Mouse (Mus musculus) liver, embryonic 11.5 days (tissue): Measurements from ENCODE around the gene Ndufaf2. TPM values are rescaled to one million over a fixed set of nuclear protein-coding genes. Genes with fewer than 3 reads are reported as not detected.

Experiments used
- ATAC-seq: fragments of 200-750 bp; cut with Nextera tagmentation; replicated peaks from 2 replicates; pipeline ENCODE4 v1.8.0; 2017; ENCODE audit warnings: moderate number of reproducible peaks, mild to moderate bottlenecking, moderate TSS enrichment, moderate library complexity; ENCODE audit not compliant: low FRiP score
- DNase-seq: peaks from one replicate; pipeline ENCODE4 v3.0.0-alpha.2; 2017; ENCODE audit warnings: low spot score
- H3K27ac ChIP-seq: fragments of 300-500 bp; sonication (generic); 2 replicates; pipeline ENCODE4 v1.5.1; 2014; ENCODE audit warnings: mild to moderate bottlenecking, low read depth, low read length, control low read depth
- H3K27me3 ChIP-seq: fragments of 300-500 bp; sonication (generic); replicated peaks from 2 replicates; pipeline ENCODE4 v1.6.1; 2014; ENCODE audit warnings: low read length, mixed read lengths; ENCODE audit not compliant: control insufficient read depth, insufficient read depth
- H3K36me3 ChIP-seq: fragments of 300-500 bp; sonication (generic); 2 replicates; pipeline ENCODE4 v1.6.1; 2014; ENCODE audit warnings: mild to moderate bottlenecking, low read length, moderate library complexity, mixed read lengths; ENCODE audit not compliant: control insufficient read depth, insufficient read depth
- H3K4me1 ChIP-seq: fragments of 300-500 bp; sonication (generic); replicated peaks from 2 replicates; pipeline ENCODE4 v1.6.1; 2014; ENCODE audit warnings: low read length, mixed read lengths; ENCODE audit not compliant: control insufficient read depth, insufficient read depth
- H3K4me2 ChIP-seq: fragments of 300-500 bp; sonication (generic); 2 replicates; pipeline ENCODE4 v1.6.1; 2014; ENCODE audit warnings: mild to moderate bottlenecking, control low read depth, moderate library complexity
- H3K4me3 ChIP-seq: fragments of 300-500 bp; sonication (generic); 2 replicates; pipeline ENCODE4 v1.5.1; 2014; ENCODE audit warnings: low read depth, low read length, control low read depth
- H3K9ac ChIP-seq: fragments of 300-500 bp; sonication (generic); 2 replicates; pipeline ENCODE4 v1.6.1; 2014; ENCODE audit warnings: low read depth, low read length, control low read depth
- H3K9me3 ChIP-seq: fragments of 300-500 bp; sonication (generic); 2 replicates; pipeline ENCODE4 v1.6.1; 2016; ENCODE audit warnings: low read length, inconsistent platforms, mixed read lengths; ENCODE audit not compliant: control insufficient read depth
- WGBS: fragments of 180-500 bp; shearing (Covaris S2); extraction: QIAGEN DNeasy Blood & Tissue Kit; methylation state at CpG from one replicate; pipeline ENCODE4 v1.1.7; 2014; 5-methylcytosine and 5-hydroxymethylcytosine counted together
- polyA plus RNA-seq: library from polyadenylated mRNA; unstranded; fragments of >200 nt; fragmentation: Nextera tagmentation; extraction: Ambion mirVana; gene quantifications from 2 replicates; pipeline ENCODE4 v1.2.1, GENCODE M21; 2014

Gene Ndufaf2
- polyA plus RNA-seq, 1 experiment from 2014 or later = 88.3 TPM

GRCm38 (mm10) chr13:107984641-107985040 is 173.8 kb downstream of the Ndufaf2 start:
- 80% methylated on average over 5 of the region's 5 CpGs for WGBS

GRCm38 (mm10) chr13:107984186-107984585 is 174.2 kb downstream of the Ndufaf2 start:
- H3K27ac ChIP-seq = no peak overlapping the region
- no peak overlapping the region for H3K4me3 ChIP-seq
- H3K36me3 ChIP-seq = no peaks in the 10 kb centered on the region
- H3K4me2 ChIP-seq = no peak overlapping the region
- H3K4me1 ChIP-seq = no peaks in the 10 kb centered on the region
- no peaks in the 10 kb centered on the region for H3K27me3 ChIP-seq
- 80% methylated on average over 5 of the region's 5 CpGs for WGBS
- H3K9me3 ChIP-seq = no peaks in the 10 kb centered on the region
- ATAC-seq = no peak
- no peak for DNase-seq
- H3K9ac ChIP-seq = no peak overlapping the region

More at GRCm38 (mm10) chr13:107984641-107985040, 173.8 kb downstream of the Ndufaf2 start:
- H3K27ac ChIP-seq = no peak overlapping the region
- no peak overlapping the region for H3K9ac ChIP-seq
- no peaks in the 10 kb centered on the region for H3K27me3 ChIP-seq
- DNase-seq = no peak
- H3K9me3 ChIP-seq = no peaks in the 10 kb centered on the region
- H3K4me2 ChIP-seq = no peak overlapping the region
- no peak for ATAC-seq
- no peaks in the 10 kb centered on the region for H3K4me1 ChIP-seq
- no peaks in the 10 kb centered on the region for H3K36me3 ChIP-seq
- H3K4me3 ChIP-seq = no peak overlapping the region

- Histone ChIP-seq H3K4me3 (no peak overlapping the region), H3K27me3 (no peaks in the 10 kb centered on the region), H3K9me3 (no peaks in the 10 kb centered on the region), H3K9ac (no peak overlapping the region), H3K27ac (no peak overlapping the region), H3K4me2 (no peak overlapping the region), H3K36me3 (no peaks in the 10 kb centered on the region), H3K4me1 (no peaks in the 10 kb centered on the region)
- 85% methylated on average over 6 of the region's 6 CpGs for WGBS
- no peak for ATAC-seq
- DNase-seq = no peak
These were observed 175.1 kb downstream of the Ndufaf2 start for GRCm38 (mm10) chr13:107983231-107983847.

- Histone ChIP-seq H3K9ac (no peak overlapping the region), H3K4me1 (no peaks in the 10 kb centered on the region), H3K4me3 (no peak overlapping the region), H3K9me3 (no peaks in the 10 kb centered on the region), H3K27me3 (no peaks in the 10 kb centered on the region), H3K27ac (no peak overlapping the region), H3K4me2 (no peak overlapping the region), H3K36me3 (no peaks in the 10 kb centered on the region)
- DNase-seq = no peak
- 92% methylated on average over 6 of the region's 6 CpGs for WGBS
- ATAC-seq = no peak
These were observed 179.0 kb downstream of the Ndufaf2 start for GRCm38 (mm10) chr13:107979461-107979860.

GRCm38 (mm10) chr13:107976886-107977656 is 181.4 kb downstream of the Ndufaf2 start:
- H3K9me3 ChIP-seq = no peaks in the 10 kb centered on the region
- DNase-seq (no peak), ATAC-seq (no peak)
- 88% methylated on average over 16 of the region's 16 CpGs for WGBS
- no peaks in the 10 kb centered on the region for H3K4me1 ChIP-seq
- H3K4me3 ChIP-seq = no peak overlapping the region
- H3K27me3 ChIP-seq = no peaks in the 10 kb centered on the region
- no peaks in the 10 kb centered on the region for H3K36me3 ChIP-seq
- no peak overlapping the region for H3K27ac ChIP-seq
- no peak overlapping the region for H3K4me2 ChIP-seq
- H3K9ac ChIP-seq = no peak overlapping the region

GRCm38 (mm10) chr13:107972451-107972850 is 186.0 kb downstream of the Ndufaf2 start:
- ATAC-seq (no peak), DNase-seq (no peak)
- WGBS = 77% methylated on average over 4 of the region's 4 CpGs
- Histone ChIP-seq H3K36me3 (no peaks in the 10 kb centered on the region), H3K9ac (no peak overlapping the region), H3K4me3 (no peak overlapping the region), H3K27me3 (no peaks in the 10 kb centered on the region), H3K4me2 (no peak overlapping the region), H3K27ac (no peak overlapping the region), H3K9me3 (no peaks in the 10 kb centered on the region), H3K4me1 (no peaks in the 10 kb centered on the region)

- ATAC-seq (no peak), DNase-seq (no peak)
- H3K9me3 ChIP-seq = no peaks in the 10 kb centered on the region
- H3K4me3 ChIP-seq = no peak overlapping the region
- WGBS = 80% methylated on average over 7 of the region's 7 CpGs
- no peak overlapping the region for H3K4me2 ChIP-seq
- H3K4me1 ChIP-seq = no peaks in the 10 kb centered on the region
- H3K36me3 ChIP-seq = no peaks in the 10 kb centered on the region
- no peak overlapping the region for H3K27ac ChIP-seq
- no peak overlapping the region for H3K9ac ChIP-seq
- H3K27me3 ChIP-seq = no peaks in the 10 kb centered on the region
These were observed 186.6 kb downstream of the Ndufaf2 start for GRCm38 (mm10) chr13:107971868-107972267.

GRCm38 (mm10) chr13:107970422-107971142 is 187.8 kb downstream of the Ndufaf2 start:
- Histone ChIP-seq H3K4me2 (no peak overlapping the region), H3K9me3 (no peaks in the 10 kb centered on the region), H3K27me3 (no peaks in the 10 kb centered on the region), H3K36me3 (no peaks in the 10 kb centered on the region), H3K4me1 (no peaks in the 10 kb centered on the region), H3K9ac (no peak overlapping the region), H3K4me3 (no peak overlapping the region), H3K27ac (no peak overlapping the region)
- DNase-seq = no peak
- no peak for ATAC-seq
- 69% methylated on average over 11 of the region's 11 CpGs for WGBS
